Mouse (Mus musculus) urinary bladder, postnatal 36 days (tissue): ENCODE results near the gene Hspbap1.

Experiments
- DNase-seq, 2 experiments: peaks; one replicate each; pipeline ENCODE4 v3.0.0; 2022; ENCODE audit warnings: low spot score in 2 of 2, mixed read lengths in 1 of 2

Hspbap1 gene

GRCm38 (mm10) chr16:35769878-35770657, at the start of gene Hspbap1:
Hspbap1 (plus strand) TSS chr16:35770375.
- DNase-seq: peak; percentile 90 to 92

GRCm38 (mm10) chr16:35724561-35724960, 45.6 kb upstream of the Hspbap1 start:
- DNase-seq: no peak

DNA sequence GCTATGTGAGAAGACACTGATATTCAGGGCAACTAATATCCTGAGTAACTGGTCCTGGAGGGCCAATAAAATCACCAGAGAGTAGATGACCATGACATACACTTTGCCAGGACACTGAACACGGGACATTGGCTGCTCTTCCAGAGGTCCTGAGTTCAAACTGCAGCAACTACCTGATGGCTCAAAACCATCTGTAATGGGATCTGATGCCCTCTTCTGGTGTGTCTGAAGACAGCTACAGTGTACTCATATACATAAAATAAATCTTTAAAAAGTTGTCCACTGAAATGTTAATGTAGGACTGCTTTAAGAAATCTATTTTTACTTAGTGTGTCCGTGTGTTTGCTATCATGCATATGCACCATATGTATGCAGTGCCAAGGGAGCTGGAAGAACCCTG, 43.6 kb upstream of the Hspbap1 start:
- DNase-seq: no peak

GRCm38 (mm10) chr16:35729151-35729738, 40.9 kb upstream of the Hspbap1 start:
- no peak for DNase-seq

DNA sequence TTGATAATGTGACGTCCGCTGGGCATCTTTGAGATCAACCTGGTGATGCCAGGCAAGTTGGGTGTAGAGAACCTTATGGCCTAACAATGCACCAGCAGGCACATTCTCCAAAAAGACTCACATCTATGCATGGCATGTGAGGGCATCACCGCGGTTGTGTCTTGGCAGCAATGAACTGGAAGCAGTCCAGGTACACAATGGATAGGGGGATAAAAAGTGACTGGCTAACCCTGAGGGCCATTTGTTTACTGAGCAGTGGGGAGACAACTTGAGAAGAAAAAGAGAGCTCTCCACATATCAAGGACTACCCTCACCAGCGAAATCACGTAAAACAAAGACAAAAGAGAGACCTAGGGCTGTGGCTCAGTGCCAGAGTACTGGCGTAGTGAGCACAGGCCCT, 38.1 kb upstream of the Hspbap1 start:
- DNase-seq: no peak

- peak; percentile 50 to 60 for DNase-seq
Observed at GRCm38 (mm10) chr16:35734038-35734437, 36.1 kb upstream of the Hspbap1 start.

DNA sequence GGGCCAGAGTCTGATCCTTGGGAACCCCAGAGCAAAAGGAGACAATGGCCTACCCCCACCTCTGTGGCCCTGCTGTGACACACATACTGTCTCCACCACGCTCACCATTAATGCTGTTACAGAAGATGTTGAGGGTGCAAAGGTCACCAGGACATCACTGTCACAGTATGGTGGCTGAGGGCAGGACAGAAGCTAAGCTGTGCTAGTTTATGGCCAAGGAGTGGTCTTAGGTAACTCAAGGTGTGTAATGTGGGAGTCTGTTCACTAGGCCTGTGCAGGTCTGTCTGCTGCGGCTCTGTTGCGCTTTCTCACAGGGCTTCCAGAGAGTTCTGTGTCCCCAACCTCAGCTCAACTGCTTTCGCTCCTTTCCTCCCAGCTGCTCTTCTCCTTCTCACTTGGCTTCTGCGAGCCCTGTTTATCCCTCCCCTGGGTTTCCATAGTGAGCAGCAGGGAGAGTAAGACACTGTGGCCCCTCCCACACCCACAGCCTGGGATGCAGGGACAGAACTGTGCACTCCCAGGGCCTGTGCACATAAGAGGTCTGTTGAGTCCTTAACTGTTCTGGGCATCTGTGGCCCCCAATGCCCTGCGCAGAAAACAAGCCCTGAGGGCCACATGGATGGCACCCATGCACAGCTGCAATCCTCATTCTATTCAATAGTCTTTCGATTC, 31.9 kb upstream of the Hspbap1 start:
- DNase-seq: no peak

- no peak for DNase-seq
Observed at GRCm38 (mm10) chr16:35739548-35739947, 30.6 kb upstream of the Hspbap1 start.

DNA sequence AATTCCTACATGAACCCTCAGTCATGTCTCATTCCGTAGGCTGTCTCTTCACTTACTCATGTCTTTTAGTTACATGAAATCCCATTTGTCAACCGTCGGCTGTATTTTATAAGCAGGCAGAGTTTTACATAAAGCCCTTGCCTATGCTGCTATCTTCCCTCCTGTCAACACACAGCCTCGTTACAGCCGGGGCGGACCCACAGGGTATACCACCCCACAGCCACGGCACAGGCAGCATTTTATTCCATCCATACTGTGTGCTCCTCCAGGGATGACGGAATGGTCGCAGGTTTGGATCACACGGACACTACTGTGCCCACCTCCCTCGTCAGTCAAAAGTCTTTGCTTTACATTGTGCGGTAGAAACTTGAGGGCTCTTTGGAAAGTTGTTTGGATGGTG, 29.8 kb upstream of the Hspbap1 start:
- no peak for DNase-seq

GRCm38 (mm10) chr16:35740943-35741342, 29.2 kb upstream of the Hspbap1 start:
- no peak for DNase-seq

GRCm38 (mm10) chr16:35741621-35742020, 28.6 kb upstream of the Hspbap1 start:
- no peak for DNase-seq

DNA sequence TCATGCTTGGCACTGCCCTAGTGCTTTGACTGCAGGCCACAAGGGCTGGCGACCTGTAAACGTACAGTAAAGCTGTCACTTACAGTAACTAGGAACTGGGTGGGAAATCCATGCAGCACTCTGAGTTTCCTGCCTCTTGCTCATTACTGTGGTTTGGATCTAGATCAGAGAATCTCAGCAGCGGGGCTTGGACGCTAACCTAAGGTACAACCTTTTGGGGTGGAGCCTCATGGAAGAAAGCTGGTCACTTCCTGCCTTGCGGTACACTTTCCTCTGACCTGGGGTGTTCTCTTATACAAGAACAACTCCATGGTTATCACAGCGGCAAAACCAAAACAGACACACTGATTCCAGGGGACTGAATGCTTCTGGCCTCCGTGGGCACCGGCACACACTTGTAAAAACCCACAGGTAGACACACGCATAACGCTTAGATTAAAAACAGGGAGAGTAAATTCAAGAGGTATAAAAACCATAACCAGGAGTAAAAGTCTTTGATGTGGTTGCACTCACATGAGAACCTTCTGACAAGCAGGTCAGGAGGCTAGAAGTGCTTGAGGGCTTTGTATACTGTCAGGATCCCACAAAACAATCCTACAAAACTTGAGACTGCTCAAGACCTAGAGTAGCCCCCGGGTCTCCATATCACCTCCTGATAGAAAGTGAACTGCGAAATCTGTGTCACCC, 27.8 kb upstream of the Hspbap1 start:
- no peak for DNase-seq

DNA sequence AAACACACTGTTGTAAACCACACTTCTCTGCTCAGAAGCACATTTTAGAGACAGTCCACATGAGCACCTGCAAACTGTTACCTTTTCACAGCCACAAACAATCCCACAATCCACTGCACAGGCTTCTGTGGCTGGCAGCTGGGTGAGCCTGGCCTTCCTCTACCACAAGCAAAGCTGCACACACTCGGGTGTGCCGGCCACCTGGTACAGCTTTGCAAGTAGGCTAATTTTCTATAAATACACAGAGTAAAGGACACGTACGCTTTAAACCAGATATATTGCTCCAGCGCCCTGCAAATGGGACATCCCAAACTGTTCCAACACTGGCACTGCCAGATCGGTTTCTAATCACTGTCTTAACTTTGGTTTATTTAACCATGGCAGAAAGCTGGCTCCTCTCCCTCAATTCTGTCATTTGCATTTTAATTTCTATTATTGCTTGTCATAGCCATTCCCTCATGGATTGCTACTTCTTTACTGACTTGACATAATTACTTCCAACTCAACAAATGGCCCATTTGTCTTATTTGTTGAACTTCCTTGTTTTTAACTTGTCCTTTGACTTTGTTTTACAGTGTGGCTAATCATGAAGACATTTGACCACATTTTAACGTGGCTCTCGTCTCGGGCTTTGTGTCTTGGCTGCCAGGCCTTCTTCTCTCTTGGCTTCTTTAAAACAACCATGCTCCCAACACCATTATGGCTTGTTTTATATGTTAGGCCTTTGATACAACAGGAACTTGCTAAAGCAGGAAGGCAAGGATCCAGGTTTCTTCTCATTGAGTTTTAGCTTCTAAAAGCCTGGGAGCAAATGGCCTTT, 22.5 kb upstream of the Hspbap1 start:
- DNase-seq: no peak

GRCm38 (mm10) chr16:35748237-35748603, 22.0 kb upstream of the Hspbap1 start:
- DNase-seq: no peak

- no peak for DNase-seq
Observed at GRCm38 (mm10) chr16:35749385-35749784, 20.8 kb upstream of the Hspbap1 start.

DNA sequence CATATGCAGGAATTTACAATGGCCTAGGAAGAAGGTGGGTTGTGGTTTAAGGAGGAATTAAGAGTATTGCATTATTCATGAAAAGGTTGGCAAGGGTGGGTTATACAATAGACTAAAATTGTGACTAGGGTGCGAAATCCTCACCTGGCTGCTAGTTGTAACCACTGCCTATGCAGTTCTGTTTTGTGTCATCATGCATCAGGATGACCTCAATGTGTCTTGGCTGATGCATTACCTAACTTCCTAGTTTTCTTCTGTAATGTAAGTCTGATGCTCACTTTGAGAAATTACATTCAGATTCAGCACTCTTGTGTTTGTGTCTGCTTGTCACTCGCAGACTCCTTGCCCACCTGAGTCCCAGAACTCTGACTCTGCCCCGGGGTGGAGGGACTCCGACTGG, 18.3 kb upstream of the Hspbap1 start:
- DNase-seq: no peak

DNA sequence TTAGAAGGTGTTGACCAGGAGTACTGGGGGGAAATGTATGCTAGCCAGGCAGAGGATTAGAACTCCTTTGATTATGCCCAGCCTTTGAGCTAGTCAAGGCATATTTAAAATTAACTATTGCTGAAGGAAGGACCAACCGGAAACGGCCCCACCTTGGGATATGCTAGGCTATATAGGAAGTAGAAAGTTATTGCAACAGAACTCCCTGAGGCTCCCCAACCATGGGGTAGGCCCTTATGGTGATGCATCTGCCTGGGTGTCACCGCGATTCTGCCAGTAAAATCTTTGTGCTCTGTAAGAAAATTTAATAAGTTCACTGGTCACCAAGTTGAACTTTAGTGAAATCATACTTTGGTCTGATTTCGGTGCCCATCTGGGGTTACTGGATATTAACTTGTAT, 16.2 kb upstream of the Hspbap1 start:
- no peak for DNase-seq

GRCm38 (mm10) chr16:35755502-35756334, 14.5 kb upstream of the Hspbap1 start:
- DNase-seq: no peak

DNA sequence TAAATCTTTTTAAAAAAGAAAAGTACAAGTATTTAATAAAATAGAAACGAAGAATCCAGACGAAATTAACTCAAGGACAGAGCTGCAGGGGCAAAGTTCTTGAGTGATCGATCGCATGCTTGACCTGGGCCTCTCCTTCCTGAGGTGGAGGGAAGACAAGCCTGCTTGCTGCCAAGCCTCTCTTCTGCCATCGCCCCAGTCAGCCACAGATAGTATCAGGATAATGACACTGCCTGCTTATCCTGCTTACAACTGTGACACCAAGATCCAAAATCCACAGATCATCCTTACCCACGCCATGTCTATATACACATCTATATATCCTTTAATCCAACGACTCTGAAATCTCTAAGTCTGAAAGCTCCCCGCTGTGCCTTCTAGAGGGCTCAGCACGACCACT, 13.5 kb upstream of the Hspbap1 start:
- no peak for DNase-seq

GRCm38 (mm10) chr16:35759401-35759800, 10.8 kb upstream of the Hspbap1 start:
- no peak for DNase-seq
